Mouse (Mus musculus): Measurements from ENCODE around the gene Dph2. TPM values are rescaled to one million over a fixed set of nuclear protein-coding genes. Genes with fewer than 3 reads are reported as not detected.
A peak's percentile ranks its signal among the peaks of the same experiment; 100 is the strongest.

The Dph2 gene
- polyA plus RNA-seq, 1 experiment from 2014 or later, result 18.2 TPM

DNA sequence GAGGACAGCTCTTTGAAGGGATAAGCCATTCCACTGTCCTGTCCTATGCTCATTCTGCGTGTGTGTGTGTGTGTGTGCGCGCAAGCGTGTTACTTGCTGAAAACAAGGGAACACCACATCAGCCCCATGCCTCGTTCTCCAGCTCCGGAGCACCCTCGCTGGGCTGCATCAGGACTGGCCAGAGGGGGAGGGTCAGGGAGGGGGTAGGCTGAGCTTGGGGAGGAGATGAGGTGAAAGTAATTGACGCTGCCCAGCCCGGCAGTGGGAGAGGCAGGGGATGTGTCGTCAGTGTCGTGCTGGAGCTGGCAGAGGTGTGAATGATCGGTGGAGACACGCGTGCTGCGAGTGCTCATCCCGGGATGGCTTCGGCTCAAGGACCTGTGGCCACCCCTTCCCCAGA, 42.8 kb downstream of the Dph2 start:
- Histone ChIP-seq H3K4me2 (no peak overlapping the region), H3K4me1 (0 out of 2 replicates have a peak, but pooled peaks cover 5% of the 10 kb centered on the region), H3K27me3 (no peaks in the 10 kb centered on the region), H3K9me3 (no peaks in the 10 kb centered on the region), H3K27ac (no peak overlapping the region), H3K9ac (no peak overlapping the region), H3K4me3 (no peak overlapping the region), H3K36me3 (no peaks in the 10 kb centered on the region)
- no peak for ATAC-seq (ENCODE audit: borderline replicate concordance, extremely low read depth, low FRiP score, low TSS enrichment)
- 52% methylated on average over 17 of the region's 17 CpGs for WGBS

DNA sequence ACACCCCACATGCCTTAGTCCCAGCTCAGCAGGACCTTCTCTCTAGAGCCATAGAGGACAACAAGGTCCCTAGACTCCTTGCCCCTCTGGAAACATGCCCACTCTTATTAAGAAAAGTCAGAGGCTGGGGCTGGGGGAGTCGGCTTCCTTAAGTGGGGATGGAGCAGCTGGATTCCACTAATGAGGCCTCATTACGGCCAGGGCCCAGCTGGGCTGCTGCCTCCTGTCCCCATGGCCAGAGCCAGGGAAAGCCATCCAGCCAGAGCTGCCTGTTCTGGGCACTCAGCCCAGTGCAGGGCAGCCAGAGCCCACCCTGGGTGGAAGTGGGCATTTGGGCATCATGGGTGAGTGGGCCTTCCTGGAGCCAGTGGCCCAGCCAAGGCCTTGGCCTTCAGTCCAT, 44.8 kb downstream of the Dph2 start:
- WGBS, result 48% methylated on average over 2 of the region's 2 CpGs
- peak; percentile 25; the same call in 1 of the 2 replicates for ATAC-seq (ENCODE audit: borderline replicate concordance, extremely low read depth, low FRiP score, low TSS enrichment)

DNA sequence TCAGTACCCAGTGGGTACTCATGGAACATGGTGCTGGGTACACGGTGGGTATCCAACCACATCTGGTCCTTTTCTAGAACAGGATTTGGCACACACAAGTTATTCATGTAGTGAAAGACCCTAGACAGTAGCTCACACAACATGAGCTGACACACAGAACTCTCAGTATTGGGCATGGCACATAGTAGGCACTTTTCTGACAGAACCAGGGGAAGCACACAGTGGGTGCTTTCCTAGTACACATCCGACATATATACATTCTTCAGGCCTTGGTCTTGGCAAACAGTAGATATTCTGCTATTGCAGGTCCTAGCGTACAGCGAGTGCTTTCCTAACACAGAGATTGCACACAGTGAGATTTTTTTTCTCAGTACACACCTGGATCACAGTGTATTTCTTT, 45.6 kb downstream of the Dph2 start:
- H3K4me3 ChIP-seq, result no peak overlapping the region
- no peak overlapping the region for H3K9ac ChIP-seq
- no peak overlapping the region for H3K4me2 ChIP-seq
- no peak for ATAC-seq (ENCODE audit: borderline replicate concordance, extremely low read depth, low FRiP score, low TSS enrichment)
- H3K36me3 ChIP-seq, result no peaks in the 10 kb centered on the region
- H3K27ac ChIP-seq, result no peak overlapping the region
- 0 out of 2 replicates have a peak, but pooled peaks cover 5% of the 10 kb centered on the region for H3K4me1 ChIP-seq
- WGBS, result 94% methylated on average over 4 of the region's 4 CpGs
- no peaks in the 10 kb centered on the region for H3K27me3 ChIP-seq
- H3K9me3 ChIP-seq, result no peaks in the 10 kb centered on the region

More for the DNA sequence above, 44.8 kb downstream of the Dph2 start:
- Histone ChIP-seq H3K36me3 (no peaks in the 10 kb centered on the region), H3K27ac (0 out of 2 replicates have a peak overlapping the region, but pooled peaks have one; percentile 36), H3K4me3 (no peak overlapping the region), H3K9ac (no peak overlapping the region), H3K4me1 (0 out of 2 replicates have a peak, but pooled peaks cover 5% of the 10 kb centered on the region), H3K4me2 (no peak overlapping the region), H3K9me3 (no peaks in the 10 kb centered on the region), H3K27me3 (no peaks in the 10 kb centered on the region)

DNA sequence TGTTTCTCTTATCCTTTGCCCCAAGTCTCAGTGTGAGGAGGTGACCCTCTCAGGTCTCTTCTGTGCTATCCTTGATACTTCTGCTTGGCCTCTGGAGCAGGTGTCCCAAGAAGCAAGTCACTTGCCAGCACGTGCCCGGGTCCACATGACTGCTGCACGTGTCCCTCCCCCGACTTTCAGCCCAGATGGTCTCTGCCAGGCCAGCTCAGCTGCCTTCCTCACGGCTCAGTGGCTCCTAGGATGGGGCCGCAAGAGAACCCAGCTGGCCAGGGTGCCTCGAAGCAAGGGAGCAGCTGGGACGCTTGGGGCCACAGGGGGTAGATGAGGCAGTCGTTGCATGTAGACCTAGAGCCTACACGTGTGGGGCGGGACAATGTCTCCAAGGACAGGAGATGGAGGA, 46.5 kb downstream of the Dph2 start:
- H3K36me3 ChIP-seq, result no peaks in the 10 kb centered on the region
- 87% methylated on average over 11 of the region's 11 CpGs for WGBS
- H3K4me1 ChIP-seq, result peaks cover 9% of the 10 kb centered on the region; the same call in 1 of the 2 replicates
- no peak for ATAC-seq (ENCODE audit: borderline replicate concordance, extremely low read depth, low FRiP score, low TSS enrichment)
- no peak overlapping the region for H3K27ac ChIP-seq
- no peak overlapping the region for H3K9ac ChIP-seq
- no peaks in the 10 kb centered on the region for H3K9me3 ChIP-seq
- H3K4me3 ChIP-seq, result no peak overlapping the region
- no peak overlapping the region for H3K4me2 ChIP-seq
- no peaks in the 10 kb centered on the region for H3K27me3 ChIP-seq

DNA sequence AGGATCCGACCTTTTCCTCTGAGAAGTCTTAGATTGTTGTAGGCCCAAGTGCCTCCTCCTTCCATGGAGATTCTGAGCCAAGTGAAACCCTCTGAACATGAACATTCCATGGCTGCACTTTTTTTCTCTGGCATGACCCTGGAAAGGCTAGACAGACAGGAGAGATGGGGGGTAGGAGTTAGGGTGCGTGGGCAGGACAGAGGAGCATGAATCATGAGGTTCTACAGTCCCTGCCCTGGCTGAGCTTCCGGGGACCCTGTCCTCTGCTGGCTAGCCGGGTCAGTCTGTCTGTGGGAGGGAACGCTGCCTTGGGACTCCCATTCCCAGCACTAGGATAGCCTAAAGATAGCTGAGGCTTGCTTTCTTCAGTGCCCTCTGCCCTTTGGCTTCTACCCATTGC, 47.4 kb downstream of the Dph2 start:
- no peak overlapping the region for H3K4me3 ChIP-seq
- H3K36me3 ChIP-seq, result no peaks in the 10 kb centered on the region
- H3K9ac ChIP-seq, result no peak overlapping the region
- ATAC-seq (ENCODE audit: borderline replicate concordance, extremely low read depth, low FRiP score, low TSS enrichment), result no peak
- H3K27me3 ChIP-seq, result no peaks in the 10 kb centered on the region
- no peak overlapping the region for H3K4me2 ChIP-seq
- peaks cover 10% of the 10 kb centered on the region; the same call in 1 of the 2 replicates for H3K4me1 ChIP-seq
- 80% methylated on average over 5 of the region's 5 CpGs for WGBS
- no peaks in the 10 kb centered on the region for H3K9me3 ChIP-seq
- no peak overlapping the region for H3K27ac ChIP-seq

DNA sequence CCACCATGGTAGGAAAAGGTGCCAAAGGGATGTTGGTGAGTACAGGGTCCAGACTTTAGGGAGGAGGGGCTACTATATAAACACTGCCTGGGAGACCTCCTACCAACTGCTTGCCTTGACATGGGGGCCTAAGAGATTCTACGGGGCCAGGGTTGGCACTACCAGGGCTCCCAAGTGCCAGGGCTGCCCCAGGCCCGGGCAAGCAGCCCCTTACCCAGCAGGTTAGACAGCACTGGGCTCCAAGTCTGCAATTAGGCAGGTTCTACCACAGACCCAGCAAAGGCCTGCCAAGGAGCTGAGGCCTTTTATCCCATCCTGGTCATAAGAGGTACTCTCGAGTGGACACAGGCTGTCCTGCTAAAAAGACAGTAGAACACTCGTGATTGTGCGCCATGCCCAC, 48.7 kb downstream of the Dph2 start:
- no peak overlapping the region for H3K9ac ChIP-seq
- no peak overlapping the region for H3K4me2 ChIP-seq
- WGBS, result 85% methylated on average over 5 of the region's 5 CpGs
- H3K27ac ChIP-seq, result no peak overlapping the region
- H3K27me3 ChIP-seq, result no peaks in the 10 kb centered on the region
- peaks cover 10% of the 10 kb centered on the region; the same call in 1 of the 2 replicates for H3K4me1 ChIP-seq
- H3K36me3 ChIP-seq, result no peaks in the 10 kb centered on the region
- ATAC-seq (ENCODE audit: borderline replicate concordance, extremely low read depth, low FRiP score, low TSS enrichment), result no peak
- H3K9me3 ChIP-seq, result no peaks in the 10 kb centered on the region
- H3K4me3 ChIP-seq, result no peak overlapping the region

DNA sequence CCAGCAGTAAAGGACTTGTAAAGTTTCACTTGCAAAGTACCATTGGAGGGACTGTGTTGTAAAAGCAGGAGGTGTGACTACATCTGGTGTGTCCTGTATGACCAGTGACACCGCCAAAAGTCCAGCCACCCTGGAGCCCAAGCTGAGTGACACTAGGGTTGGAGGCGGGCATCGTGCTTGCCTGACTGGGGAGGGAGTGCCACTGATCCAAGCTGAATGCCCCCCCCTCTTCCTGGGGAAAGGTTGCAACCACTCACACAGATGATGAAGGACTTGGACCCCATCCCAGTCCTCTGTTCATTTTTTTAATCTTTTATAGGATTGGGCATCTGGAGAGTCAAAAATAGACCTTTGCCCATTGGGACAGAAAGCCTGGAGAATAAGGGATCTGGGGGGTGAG, 50.3 kb downstream of the Dph2 start:
- peaks cover 15% of the 10 kb centered on the region for H3K4me1 ChIP-seq
- ATAC-seq (ENCODE audit: borderline replicate concordance, extremely low read depth, low FRiP score, low TSS enrichment), result no peak
- H3K9ac ChIP-seq, result no peak overlapping the region
- no peaks in the 10 kb centered on the region for H3K36me3 ChIP-seq
- no peak overlapping the region for H3K4me3 ChIP-seq
- 72% methylated on average over 3 of the region's 3 CpGs for WGBS
- no peak overlapping the region for H3K27ac ChIP-seq
- H3K9me3 ChIP-seq, result no peaks in the 10 kb centered on the region
- H3K4me2 ChIP-seq, result no peak overlapping the region
- H3K27me3 ChIP-seq, result no peaks in the 10 kb centered on the region

DNA sequence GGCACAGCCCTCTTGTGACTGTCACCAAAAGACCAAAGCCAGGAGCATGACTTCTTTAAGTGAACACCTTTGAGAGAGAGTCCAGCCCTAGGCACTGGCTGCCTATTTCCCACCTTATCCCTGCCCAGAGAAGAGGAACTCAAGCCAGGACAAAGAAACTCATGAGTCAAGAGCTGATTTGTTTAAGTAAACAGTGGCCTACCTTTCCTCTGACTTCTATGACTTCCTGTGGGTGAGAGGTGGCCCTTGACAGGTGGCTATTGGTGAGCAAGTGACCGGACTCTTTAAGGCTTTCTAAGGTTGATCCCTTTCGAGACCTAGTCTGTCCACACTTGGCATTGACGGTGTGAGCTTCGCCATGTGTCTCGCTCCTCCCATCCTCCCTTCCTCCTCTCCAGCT, 51.0 kb downstream of the Dph2 start:
- 75% methylated on average over 5 of the region's 5 CpGs for WGBS
- H3K27ac ChIP-seq, result no peak overlapping the region
- H3K4me1 ChIP-seq, result peaks cover 15% of the 10 kb centered on the region
- H3K9ac ChIP-seq, result no peak overlapping the region
- H3K4me3 ChIP-seq, result no peak overlapping the region
- H3K36me3 ChIP-seq, result no peaks in the 10 kb centered on the region
- no peak for ATAC-seq (ENCODE audit: borderline replicate concordance, extremely low read depth, low FRiP score, low TSS enrichment)
- H3K9me3 ChIP-seq, result no peaks in the 10 kb centered on the region
- no peaks in the 10 kb centered on the region for H3K27me3 ChIP-seq
- no peak overlapping the region for H3K4me2 ChIP-seq

DNA sequence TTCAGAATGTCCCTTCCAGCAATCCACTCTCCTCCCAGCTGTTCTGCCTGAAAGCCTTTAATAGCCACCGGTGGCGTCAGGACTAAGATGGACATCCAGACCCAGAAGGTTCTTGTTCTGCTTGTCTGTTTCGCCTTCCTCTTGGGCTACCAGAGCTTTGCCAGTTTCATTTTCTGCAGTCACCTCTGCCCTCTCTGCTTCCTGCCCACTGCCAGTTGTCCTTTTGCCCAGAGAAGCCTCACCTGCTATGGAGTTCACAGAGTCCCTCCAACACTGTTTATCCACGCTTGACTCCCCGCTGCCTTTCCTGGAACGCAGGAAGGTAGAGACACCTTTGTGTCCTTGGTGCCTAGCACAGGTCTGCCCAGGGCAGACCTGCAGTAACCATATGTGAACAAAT, 52.5 kb downstream of the Dph2 start:
- ATAC-seq (ENCODE audit: borderline replicate concordance, extremely low read depth, low FRiP score, low TSS enrichment), result no peak
- no peak overlapping the region for H3K27ac ChIP-seq
- H3K36me3 ChIP-seq, result no peaks in the 10 kb centered on the region
- H3K4me2 ChIP-seq, result no peak overlapping the region
- H3K4me3 ChIP-seq, result no peak overlapping the region
- peaks cover 21% of the 10 kb centered on the region for H3K4me1 ChIP-seq
- no peaks in the 10 kb centered on the region for H3K27me3 ChIP-seq
- no peaks in the 10 kb centered on the region for H3K9me3 ChIP-seq
- H3K9ac ChIP-seq, result no peak overlapping the region
- WGBS, result 77% methylated on average over 6 of the region's 6 CpGs

Other genes starting within 250 kb of the Dph2 start
- 58.7 and 60.3 TPM in 2 replicates for gene Dmap1, start 209.8 kb downstream of the Dph2 start, polyA plus RNA-seq (2015; fragmentation: Nextera tagmentation; extraction: Ambion mirVana)
- not detected in 2 replicates for gene Gm12845, start 167.6 kb downstream of the Dph2 start, polyA plus RNA-seq (2015; fragmentation: Nextera tagmentation; extraction: Ambion mirVana)
- gene Klf17, start 126.4 kb downstream of the Dph2 start, polyA plus RNA-seq (2015; fragmentation: Nextera tagmentation; extraction: Ambion mirVana), result not detected in 2 replicates
- gene Slc6a9, start 57.5 kb downstream of the Dph2 start, polyA plus RNA-seq (2015; fragmentation: Nextera tagmentation; extraction: Ambion mirVana), result 8.0 and 8.9 TPM in 2 replicates
- 0.73 and 1.9 TPM in 2 replicates for gene Ccdc24, start 19.5 kb downstream of the Dph2 start, polyA plus RNA-seq (2015; fragmentation: Nextera tagmentation; extraction: Ambion mirVana)
- gene B4galt2, start 8.5 kb downstream of the Dph2 start, polyA plus RNA-seq (2015; fragmentation: Nextera tagmentation; extraction: Ambion mirVana), result 16.4 and 16.5 TPM in 2 replicates
- 177 and 185 TPM in 2 replicates for gene Atp6v0b, start 4.7 kb downstream of the Dph2 start, polyA plus RNA-seq (2015; fragmentation: Nextera tagmentation; extraction: Ambion mirVana)
- 37.9 and 41.2 TPM in 2 replicates for gene Ipo13, start 23.0 kb upstream of the Dph2 start, polyA plus RNA-seq (2015; fragmentation: Nextera tagmentation; extraction: Ambion mirVana)
- gene Artn, start 37.7 kb upstream of the Dph2 start, polyA plus RNA-seq (2015; fragmentation: Nextera tagmentation; extraction: Ambion mirVana), result 3.1 and 3.2 TPM in 2 replicates
- gene St3gal3, start 242.9 kb upstream of the Dph2 start, polyA plus RNA-seq (2015; fragmentation: Nextera tagmentation; extraction: Ambion mirVana), result 8.1 and 9.1 TPM in 2 replicates

All from lung, embryonic 15.5 days (tissue).